Mouse (Mus musculus): ENCODE measurements around the gene Med17.

Med17 gene

DNA sequence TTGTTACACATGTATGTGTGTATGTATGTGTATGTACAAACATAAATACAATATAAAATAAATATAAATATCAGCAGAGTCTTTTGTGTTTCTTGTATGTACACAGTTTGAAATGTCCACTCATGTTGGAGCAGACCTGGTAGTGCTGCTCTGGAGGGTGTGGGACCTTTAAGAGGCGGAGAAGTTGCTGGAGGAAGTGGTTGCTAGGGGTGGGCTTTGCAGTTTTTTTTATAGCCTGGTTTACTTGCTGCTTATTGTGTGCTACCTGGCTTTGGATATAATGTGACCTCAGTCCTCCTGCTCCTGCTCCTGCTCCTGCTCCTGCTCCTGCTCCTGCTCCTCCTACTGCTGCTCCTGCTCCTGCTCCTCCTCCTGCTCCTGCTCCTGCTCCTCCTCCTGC lies 46.1 kb downstream of the Med17 start:
- no peak for DNase-seq

DNA sequence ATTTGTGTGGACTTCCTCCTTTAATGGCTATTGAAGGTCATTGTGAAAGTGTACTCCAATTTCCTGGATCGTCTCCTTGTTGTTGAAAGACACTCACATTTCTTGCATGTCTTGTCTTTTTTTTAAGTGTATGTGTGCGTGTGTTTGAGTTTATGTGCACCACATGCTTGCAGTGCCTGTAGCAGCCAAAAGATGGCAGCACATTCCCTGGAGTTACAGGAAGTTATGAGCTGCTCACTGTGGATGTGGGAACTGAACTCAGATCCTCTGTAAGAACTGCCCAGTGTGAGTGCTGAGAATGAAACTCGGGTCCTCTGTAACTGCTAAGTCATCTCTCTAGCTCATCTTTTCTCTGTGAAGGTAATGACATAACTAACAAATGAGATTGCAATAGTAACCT lies 47.3 kb downstream of the Med17 start:
- DNase-seq: no peak

GRCm38 (mm10) chr9:15224912-15225311 lies 54.8 kb downstream of the Med17 start:
- no peak for DNase-seq

GRCm38 (mm10) chr9:15213695-15214094 lies 66.0 kb downstream of the Med17 start:
- no peak for DNase-seq

- peak; percentile 23 for DNase-seq
Observed at GRCm38 (mm10) chr9:15211876-15212275, 67.9 kb downstream of the Med17 start.

Data from thymus, postnatal 14 days (tissue).